Mouse (Mus musculus): ENCODE results near the gene Srpk2. TPM values are rescaled to one million over a fixed set of nuclear protein-coding genes. Genes with fewer than 3 reads are reported as not detected.
"Not testable (repeated sequence)": the region's sequence is repeated elsewhere in the genome, so short reads cannot be mapped to it uniquely, and the experiment has no call there.

Gene Srpk2
- total and polyA plus RNA-seq, 2 experiments from 2014 or later: 62.2 to 150 TPM

GRCm38 (mm10) chr5:23712130-23713001 is 27.9 kb upstream of the Srpk2 start:
- Histone ChIP-seq H3K27me3 (ENCODE audit: insufficient read depth, low read length) (no peaks in the 10 kb centered on the region), H3K4me3 (ENCODE audit: low read length) (peak overlapping the region; percentile 69), H3K9me3 (ENCODE audit: low read length) (no peaks in the 10 kb centered on the region), H3K36me3 (ENCODE audit: insufficient read depth, low read length) (no peaks in the 10 kb centered on the region), H3K4me1 (ENCODE audit: insufficient read depth, low read length) (no peaks in the 10 kb centered on the region), H3K9ac (replicated peaks; ENCODE audit: low read length) (peak overlapping the region; percentile 51), H3K4me2 (ENCODE audit: low read depth, low read length) (peak overlapping the region; percentile 77), H3K27ac (peak overlapping the region; percentile 45; the same call in 1 of the 2 replicates)
- DNase-seq (ENCODE audit: low spot score) (peak; percentile 73), ATAC-seq (peak; percentile 97)
- peak; percentile 61 for TF ChIP-seq CTCF (IDR thresholded peaks at IDR 0.05; ENCODE audit: low read depth)
- 4% methylated on average over 55 of the region's 60 CpGs for WGBS

GRCm38 (mm10) chr5:23711671-23712129 is 27.3 kb upstream of the Srpk2 start:
- H3K4me3 ChIP-seq (ENCODE audit: low read length): peak overlapping the region; percentile 69
- peak overlapping the region; percentile 51 for H3K9ac ChIP-seq (replicated peaks; ENCODE audit: low read length)
- H3K27me3 ChIP-seq (ENCODE audit: insufficient read depth, low read length); H3K36me3 ChIP-seq (ENCODE audit: insufficient read depth, low read length); H3K9me3 ChIP-seq (ENCODE audit: low read length); H3K4me1 ChIP-seq (ENCODE audit: insufficient read depth, low read length): not testable (repeated sequence)
- peak; percentile 6 for DNase-seq (ENCODE audit: low spot score)
- peak; percentile 54 for TF ChIP-seq CTCF (IDR thresholded peaks at IDR 0.05; ENCODE audit: low read depth)
- ATAC-seq: peak; percentile 57
- peak overlapping the region; percentile 77 for H3K4me2 ChIP-seq (ENCODE audit: low read depth, low read length)
- 44% methylated on average over 6 of the region's 6 CpGs for WGBS
- peak overlapping the region; percentile 45; the same call in 1 of the 2 replicates for H3K27ac ChIP-seq

- WGBS: 97% methylated on average over 4 of the region's 4 CpGs
- no peak overlapping the region for H3K4me3 ChIP-seq (ENCODE audit: low read length)
- H3K4me2 ChIP-seq (ENCODE audit: low read depth, low read length): no peak overlapping the region
- no peak for TF ChIP-seq CTCF (IDR thresholded peaks at IDR 0.05; ENCODE audit: low read depth)
- no peaks in the 10 kb centered on the region for H3K4me1 ChIP-seq (ENCODE audit: insufficient read depth, low read length)
- no peaks in the 10 kb centered on the region for H3K36me3 ChIP-seq (ENCODE audit: insufficient read depth, low read length)
- no peak for DNase-seq (ENCODE audit: low spot score)
- H3K9ac ChIP-seq (replicated peaks; ENCODE audit: low read length): no peak overlapping the region
- no peaks in the 10 kb centered on the region for H3K9me3 ChIP-seq (ENCODE audit: low read length)
- no peak overlapping the region for H3K27ac ChIP-seq
- no peak for ATAC-seq
- no peaks in the 10 kb centered on the region for H3K27me3 ChIP-seq (ENCODE audit: insufficient read depth, low read length)
Observed at GRCm38 (mm10) chr5:23711244-23711643, 26.8 kb upstream of the Srpk2 start.

GRCm38 (mm10) chr5:23709661-23710060 is 25.2 kb upstream of the Srpk2 start:
- ATAC-seq: no peak
- Histone ChIP-seq H3K9ac (replicated peaks; ENCODE audit: low read length) (no peak overlapping the region), H3K9me3 (ENCODE audit: low read length) (no peaks in the 10 kb centered on the region), H3K4me2 (ENCODE audit: low read depth, low read length) (no peak overlapping the region), H3K4me3 (ENCODE audit: low read length) (no peak overlapping the region), H3K27ac (no peak overlapping the region), H3K36me3 (ENCODE audit: insufficient read depth, low read length) (no peaks in the 10 kb centered on the region), H3K4me1 (ENCODE audit: insufficient read depth, low read length) (no peaks in the 10 kb centered on the region), H3K27me3 (ENCODE audit: insufficient read depth, low read length) (no peaks in the 10 kb centered on the region)
- DNase-seq (ENCODE audit: low spot score): no peak
- 95% methylated on average over 1 of the region's 1 CpGs for WGBS
- no peak for TF ChIP-seq CTCF (IDR thresholded peaks at IDR 0.05; ENCODE audit: low read depth)

GRCm38 (mm10) chr5:23706601-23707597 is 22.5 kb upstream of the Srpk2 start:
- not testable (repeated sequence) for DNase-seq (ENCODE audit: low spot score); H3K4me2 ChIP-seq (ENCODE audit: low read depth, low read length); H3K4me3 ChIP-seq (ENCODE audit: low read length); H3K4me1 ChIP-seq (ENCODE audit: insufficient read depth, low read length); H3K36me3 ChIP-seq (ENCODE audit: insufficient read depth, low read length); H3K27me3 ChIP-seq (ENCODE audit: insufficient read depth, low read length); H3K27ac ChIP-seq; ATAC-seq; H3K9ac ChIP-seq (replicated peaks; ENCODE audit: low read length)
- 99% methylated on average over 31 of the region's 34 CpGs for WGBS
- peaks cover 10% of the 10 kb centered on the region; the same call in 1 of the 2 replicates for H3K9me3 ChIP-seq (ENCODE audit: low read length)

GRCm38 (mm10) chr5:23697457-23697856 is 13.0 kb upstream of the Srpk2 start:
- no peak for ATAC-seq
- Histone ChIP-seq H3K4me3 (ENCODE audit: low read length) (no peak overlapping the region), H3K36me3 (ENCODE audit: insufficient read depth, low read length) (no peaks in the 10 kb centered on the region), H3K9me3 (ENCODE audit: low read length) (peaks cover 26% of the 10 kb centered on the region), H3K27me3 (ENCODE audit: insufficient read depth, low read length) (no peaks in the 10 kb centered on the region), H3K27ac (no peak overlapping the region), H3K4me1 (ENCODE audit: insufficient read depth, low read length) (no peaks in the 10 kb centered on the region), H3K4me2 (ENCODE audit: low read depth, low read length) (no peak overlapping the region), H3K9ac (replicated peaks; ENCODE audit: low read length) (no peak overlapping the region)
- DNase-seq (ENCODE audit: low spot score): no peak
- 92% methylated on average over 1 of the region's 1 CpGs for WGBS
- no peak for TF ChIP-seq CTCF (IDR thresholded peaks at IDR 0.05; ENCODE audit: low read depth)
